Mouse (Mus musculus) embryo, embryonic 9.5 days (tissue): ENCODE results near the gene Apoa2.

Experiments used
- DNase-seq: peaks from one replicate; pipeline ENCODE4 v3.0.0-alpha.2; 2017; ENCODE audit errors: extremely low spot score

The Apoa2 gene

DNA sequence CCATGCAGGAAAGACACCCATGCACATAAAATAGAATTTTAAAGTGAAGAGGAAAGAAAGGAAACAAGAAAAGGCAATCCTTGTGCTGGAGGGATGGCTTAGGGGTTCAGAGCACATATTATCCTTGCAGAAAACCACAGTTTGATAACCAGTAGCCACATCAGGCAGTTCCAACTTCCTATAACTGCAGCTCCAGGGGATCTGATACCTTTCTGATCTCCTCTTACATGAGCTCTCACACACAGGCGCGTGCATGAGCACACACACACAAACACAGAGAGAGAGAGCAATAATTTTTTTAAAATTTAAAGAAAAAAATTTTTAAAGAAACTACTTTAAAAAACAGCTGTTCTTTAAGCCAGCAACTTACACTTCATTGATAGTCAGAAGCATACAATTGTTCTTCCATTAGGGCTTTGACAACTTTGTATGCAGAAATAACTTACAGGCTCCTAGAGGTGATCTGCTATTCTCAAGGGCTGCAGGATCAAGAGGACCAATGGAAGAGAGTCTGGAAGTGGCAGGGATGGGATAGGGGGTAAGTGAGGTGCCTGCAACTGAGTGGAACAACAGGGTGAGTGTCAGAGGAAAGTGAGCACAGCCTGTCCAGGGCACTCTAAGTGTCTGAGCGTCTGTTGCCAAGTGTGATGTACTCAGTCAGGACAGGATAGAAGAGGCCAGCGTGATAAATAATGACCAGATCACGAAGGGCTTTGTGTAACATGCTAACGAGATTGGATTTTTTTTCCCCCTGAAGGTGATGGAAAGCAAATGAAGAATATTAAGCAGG is 19.0 kb upstream of the Apoa2 start:
- DNase-seq = no peak

DNA sequence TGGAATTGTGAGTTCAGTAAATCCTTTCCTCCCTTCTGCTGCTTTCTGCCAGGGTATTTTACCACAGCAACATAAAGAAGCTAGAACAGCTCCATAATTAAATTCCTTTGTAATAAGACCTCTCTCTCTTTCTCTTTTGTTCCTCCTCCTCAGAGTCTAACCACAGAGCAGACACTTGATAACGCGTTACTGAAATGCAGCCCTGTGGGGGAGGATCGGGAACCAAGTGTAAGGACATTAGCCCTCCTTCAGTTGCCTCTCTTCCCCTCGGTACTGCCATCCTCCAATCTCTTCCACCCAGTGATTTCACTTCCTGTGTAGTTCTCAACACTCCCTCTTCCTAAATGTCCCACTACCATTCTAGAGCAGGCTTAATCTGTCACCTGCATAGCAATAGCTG is 15.4 kb upstream of the Apoa2 start:
- no peak for DNase-seq

DNA sequence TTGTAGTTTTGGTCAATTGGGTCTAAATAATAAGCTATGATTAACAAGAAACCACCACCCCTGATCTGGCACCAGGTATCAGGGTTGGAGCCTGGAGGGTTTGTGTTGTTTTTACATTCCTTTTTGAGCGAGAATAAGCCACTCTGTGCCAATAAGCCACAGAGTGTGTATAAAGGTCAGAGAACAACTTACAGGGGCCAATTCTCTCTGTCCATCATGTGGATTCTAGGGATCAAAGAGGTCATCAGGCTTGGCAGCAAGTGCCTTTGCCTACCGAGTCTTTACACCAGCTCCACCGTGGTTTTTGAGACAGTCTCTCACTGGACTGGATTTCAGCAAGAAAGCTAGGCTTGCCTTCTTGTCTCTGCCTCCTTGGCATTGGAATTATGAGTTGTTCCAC is 12.0 kb upstream of the Apoa2 start:
- no peak for DNase-seq

DNA sequence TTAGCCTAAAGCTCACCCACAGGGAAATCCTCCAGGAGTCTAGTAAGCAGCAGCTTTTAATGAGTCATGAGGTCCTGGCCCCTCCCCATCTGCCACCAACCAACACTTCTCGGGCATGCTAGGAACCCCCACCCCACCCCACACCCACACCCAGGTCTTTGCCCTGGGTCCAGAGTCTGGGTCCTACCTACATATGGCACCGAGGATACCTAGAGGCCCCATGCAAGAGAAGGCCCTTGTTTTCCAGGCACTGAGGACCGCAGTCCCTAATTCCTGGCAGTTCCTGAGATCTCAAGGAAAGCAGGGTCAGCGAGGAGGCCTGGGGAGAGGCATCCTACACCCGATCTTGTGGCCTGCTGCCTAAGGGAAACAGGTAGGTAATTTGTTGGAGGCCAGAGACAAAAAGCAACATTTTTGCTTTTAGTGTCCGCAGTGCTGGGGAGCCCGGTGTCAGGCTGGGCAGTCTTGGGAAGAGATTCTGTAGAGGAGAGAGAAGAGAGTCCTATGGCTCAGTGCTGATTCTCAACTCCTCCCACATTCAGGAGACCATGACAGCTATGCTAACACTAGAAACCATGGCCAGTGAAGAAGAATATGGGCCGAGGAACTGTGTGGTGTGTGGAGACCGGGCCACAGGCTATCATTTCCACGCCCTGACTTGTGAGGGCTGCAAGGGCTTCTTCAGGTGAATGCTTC is 10.9 kb upstream of the Apoa2 start, which contains the start of gene Nr1i3:
Gene Nr1i3 (plus strand): TSS at position 170 of the 696 bp plus-strand sequence.
- DNase-seq = no peak

DNA sequence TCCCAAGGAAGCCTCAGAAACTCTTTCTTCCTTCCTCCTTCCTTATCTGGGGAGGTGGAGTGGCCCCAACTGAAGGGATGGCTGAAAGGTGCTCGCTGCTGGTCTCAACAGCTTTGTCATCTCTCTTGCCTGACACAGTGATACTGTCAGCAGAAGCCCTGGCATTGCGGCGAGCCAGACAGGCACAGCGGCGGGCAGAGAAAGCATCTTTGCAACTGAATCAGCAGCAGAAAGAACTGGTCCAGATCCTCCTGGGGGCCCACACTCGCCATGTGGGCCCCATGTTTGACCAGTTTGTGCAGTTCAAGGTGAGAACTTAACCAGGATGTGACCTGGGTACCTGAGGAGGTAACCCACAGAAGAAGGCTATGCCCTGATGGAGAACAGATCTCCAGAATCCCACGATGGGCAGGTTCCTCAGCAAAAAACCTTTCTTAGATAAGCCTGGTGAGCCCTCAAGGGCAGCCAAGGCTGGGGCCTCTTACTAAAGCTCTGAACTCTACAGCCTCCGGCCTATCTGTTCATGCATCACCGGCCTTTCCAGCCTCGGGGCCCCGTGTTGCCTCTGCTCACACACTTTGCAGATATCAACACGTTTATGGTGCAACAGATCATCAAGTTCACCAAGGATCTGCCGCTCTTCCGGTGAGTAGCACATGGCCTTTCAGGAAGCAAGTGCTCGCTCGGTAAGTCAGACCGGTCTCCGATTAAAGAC is 8.5 kb upstream of the Apoa2 start:
- no peak for DNase-seq

DNA sequence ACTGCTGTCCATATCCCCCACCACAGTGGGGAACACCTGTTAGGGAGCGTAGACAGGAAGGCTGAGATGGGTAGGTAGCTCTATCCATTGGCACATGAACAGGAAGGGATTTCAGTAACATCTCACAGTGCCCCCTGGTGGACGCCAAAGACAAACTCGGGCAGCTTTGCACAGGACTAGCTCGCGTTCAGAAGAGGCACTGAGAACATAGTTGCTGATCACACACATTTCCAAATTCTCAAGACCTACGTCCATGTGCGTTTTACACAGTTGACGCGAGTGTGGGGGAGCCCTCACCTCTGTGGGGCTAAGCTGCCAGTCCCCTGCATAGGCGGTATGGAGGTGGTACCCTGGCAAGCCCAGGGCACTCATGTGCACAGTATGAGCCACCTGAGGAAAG is 4.0 kb upstream of the Apoa2 start:
- peak; percentile 78 for DNase-seq

DNA sequence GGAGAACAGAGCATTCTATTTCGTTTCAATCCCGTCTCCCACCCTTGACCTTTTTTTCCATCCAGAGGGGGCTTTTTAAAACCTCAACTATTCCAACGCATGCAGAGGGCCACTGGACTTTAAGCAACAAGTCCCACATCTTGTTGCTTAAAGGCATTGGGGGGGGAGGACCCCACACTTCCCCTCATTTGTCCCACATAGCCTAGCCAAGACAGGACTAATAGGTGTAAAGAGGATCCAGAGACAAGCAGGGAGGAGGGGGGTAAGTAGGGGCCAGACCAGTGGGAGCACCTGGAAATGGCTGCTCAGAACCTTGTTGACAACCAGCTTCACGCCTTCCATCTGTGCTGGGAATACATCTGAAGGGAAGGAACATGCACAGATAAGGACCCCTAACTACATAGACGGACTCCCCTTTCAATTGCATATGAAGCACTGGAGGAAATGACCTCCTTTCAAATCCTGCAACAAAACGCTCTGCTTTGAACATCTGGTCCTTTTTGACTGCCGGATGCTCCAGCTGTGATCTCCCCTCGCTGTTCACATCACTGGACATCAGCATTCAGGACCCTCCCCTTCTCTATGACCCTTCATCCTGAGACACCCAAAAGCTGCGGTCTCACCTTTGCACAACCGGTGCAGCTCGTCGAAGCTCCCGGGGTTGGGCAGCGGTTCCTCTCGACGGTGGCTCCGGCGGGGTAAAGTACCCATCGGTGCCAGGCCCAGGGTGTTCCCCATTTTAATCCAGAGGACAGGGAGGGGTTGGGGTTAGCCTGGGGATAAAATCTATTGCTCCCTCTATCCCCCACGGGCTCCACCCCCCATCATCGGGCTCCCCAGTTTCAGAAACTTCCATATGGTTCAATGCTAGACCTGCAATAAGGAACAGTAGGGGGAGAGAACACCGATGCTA is 3.3 kb upstream of the Apoa2 start:
- peak; percentile 29 for DNase-seq

DNA sequence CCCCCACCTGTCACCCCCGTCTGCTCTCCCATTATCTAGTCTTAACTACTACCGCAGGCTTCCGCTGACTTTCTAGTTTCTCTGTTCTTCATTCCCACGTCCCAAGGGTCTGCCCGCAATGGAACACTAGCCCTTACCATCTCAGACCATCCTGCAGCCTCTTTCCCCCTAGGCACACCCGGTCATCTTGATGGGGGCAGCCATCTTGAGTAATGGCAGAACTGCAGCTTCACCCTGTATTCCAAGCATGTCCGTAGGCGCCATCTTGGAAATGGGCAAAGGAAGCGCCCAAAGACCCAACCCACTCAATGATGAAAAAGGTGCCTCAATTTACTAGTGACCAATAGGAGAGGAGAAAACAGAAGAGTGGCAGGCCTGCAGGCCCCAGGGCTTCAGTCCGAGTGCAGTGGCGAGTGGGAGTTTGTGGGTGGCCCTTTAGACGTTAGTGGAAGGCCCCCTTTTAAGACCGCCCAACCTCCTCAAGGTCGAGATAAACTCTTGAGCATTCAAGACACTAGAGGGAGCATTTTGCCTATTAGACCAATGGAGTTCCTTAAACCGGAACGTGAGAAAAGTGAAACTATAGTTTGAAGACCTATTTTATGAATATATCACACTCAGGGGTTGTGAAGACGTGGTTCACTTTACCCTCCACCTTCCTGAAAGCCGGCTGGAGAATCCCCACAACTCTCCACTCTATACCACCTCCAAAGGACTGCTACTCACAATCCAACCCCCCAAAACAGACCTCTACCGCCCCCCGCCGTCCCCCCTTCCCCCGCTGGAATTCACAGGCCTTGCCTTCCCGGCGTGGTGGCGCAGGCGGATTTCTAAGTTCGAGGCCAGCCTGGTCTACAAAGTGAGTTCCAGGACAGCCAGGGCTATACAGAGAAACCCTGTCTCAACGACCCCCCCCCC is 2.4 kb upstream of the Apoa2 start, which contains the start of gene Tomm40l:
Gene Tomm40l (minus strand): TSS at position 277 of the 918 bp plus-strand sequence.
- peak; percentile 92 for DNase-seq

DNA sequence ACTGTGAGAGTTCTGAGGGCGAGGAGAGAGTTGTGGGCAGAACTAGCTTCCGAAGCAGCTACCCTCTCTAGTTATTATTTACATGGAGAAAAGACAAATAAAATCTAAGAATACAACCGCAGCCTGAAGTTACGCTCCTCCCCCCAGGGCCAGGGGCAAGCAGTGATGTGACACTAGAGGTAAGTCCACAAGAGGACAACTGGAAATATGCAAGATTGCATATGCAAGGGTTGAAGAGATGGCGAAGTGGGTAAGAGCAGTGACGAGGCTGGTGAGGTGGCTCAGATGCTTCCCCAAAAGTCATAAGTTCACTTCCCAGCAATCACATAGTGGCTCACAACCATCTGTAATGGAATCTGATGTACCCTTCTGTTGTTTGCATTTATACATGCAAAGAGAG is 1.7 kb upstream of the Apoa2 start:
- DNase-seq = no peak

DNA sequence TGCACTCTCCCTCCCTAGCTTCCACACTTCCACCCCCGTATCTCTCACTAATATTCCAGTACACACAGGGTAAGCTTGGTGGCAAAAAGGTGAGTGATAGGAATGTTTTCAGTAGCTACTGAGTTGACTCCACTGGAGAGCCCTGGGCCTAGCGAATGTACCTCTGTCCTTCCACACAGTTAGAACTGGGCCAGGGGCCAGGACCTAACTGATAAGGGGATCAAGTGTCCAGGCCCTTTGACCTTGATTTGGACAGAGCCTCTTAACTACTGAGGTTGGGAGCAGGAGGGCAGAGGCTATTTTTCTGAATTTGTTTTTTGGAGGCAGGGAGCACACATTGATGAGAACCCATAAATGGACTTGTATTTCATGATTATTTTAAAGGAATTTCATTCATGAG is 1.1 kb upstream of the Apoa2 start:
- DNase-seq = no peak

DNA sequence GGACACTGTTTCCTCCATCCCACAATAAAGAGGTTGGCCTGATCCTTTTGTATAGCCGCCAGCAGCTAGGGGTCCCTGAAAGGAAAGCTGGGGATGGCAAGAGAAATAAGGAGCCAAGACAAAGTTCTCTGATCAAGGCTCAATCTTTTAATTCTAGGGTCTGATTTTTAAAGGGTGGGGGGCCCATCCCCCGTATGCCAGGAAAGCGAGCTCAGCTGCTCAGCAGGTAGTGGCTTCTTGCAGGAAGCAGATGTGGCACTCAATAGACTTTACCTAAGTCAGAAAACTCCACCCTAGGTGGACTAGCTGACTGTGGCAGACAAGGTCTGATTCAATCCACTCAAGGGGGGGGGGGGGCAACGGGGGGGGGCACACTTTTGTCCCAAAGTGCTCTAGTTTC is 1.9 kb downstream of the Apoa2 start:
- DNase-seq = no peak

DNA sequence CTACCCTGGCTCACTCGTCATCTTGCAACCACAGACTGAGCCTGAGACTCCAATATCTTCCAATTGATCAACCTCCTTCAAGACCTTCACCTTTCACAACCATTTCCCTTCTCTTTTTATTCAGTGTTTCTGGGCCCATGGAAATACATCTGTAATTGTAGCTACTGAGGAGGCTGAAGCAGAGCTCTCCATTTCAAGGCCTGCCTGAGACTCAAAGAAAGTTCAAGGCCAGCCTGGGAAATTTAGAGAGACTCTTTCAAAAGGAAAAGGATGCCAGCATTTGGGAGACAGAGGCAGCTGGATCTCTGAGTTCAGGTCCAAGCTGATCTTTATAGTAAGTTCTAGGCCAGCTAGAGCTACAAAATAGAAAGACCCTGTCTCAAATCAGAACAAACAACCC is 3.0 kb downstream of the Apoa2 start:
- DNase-seq = no peak

DNA sequence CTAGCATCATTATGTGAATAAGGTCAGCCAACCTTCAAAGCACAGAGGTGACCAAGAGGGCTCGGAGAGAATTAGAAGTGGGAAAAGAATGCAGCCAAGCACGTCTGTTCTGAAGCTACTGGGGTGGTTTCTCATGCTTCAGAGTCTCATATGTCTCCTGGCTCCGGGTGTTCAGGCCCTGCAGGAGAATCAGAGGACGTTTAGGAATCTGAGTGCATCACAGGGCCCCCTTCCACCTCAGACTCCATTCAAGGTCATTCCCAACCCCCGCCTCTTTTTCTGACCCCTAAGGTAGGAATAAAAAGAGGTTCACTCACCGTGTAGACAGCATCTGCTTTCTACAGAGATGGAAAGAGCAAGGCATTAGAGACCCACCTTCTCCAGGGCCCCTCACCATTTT is 4.9 kb downstream of the Apoa2 start:
- no peak for DNase-seq

DNA sequence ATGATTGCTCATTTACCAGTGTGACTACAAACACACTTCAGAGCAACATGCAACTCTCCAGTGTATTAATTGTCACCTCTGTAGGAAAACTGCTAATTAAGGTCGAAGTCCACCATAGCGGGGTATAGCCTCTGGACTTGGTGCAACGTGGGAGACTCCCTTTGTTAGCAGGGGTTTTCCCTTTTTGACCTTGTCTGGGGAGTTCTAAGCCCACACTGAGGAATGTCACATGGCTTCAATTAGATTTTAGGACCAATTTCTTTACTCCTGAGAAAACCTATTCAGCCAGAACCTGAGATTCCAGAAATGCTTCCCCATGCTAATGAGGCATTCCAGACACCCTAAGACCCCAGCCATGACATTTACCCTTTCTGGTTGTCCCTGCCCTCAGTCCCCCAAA is 5.4 kb downstream of the Apoa2 start:
- no peak for DNase-seq

DNA sequence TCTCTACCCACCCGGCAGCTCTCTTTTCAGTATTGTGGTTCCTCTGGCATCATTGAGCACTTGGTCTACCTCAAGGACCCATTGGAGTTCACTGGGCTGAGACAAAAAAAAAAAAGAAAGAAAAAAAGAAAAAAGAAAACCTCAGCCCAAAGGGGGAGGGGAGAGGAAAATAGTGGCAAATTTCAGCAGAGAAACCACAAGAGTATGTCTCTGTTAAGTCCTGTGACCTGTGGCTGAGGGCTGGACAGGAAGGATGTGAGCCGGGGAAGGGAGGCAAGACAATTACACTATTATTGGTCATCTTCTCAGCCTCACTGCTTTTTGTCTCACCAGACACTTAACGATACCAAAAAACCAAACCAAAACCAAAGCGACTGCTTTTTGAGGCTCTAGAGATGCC is 7.0 kb downstream of the Apoa2 start:
- DNase-seq = no peak

DNA sequence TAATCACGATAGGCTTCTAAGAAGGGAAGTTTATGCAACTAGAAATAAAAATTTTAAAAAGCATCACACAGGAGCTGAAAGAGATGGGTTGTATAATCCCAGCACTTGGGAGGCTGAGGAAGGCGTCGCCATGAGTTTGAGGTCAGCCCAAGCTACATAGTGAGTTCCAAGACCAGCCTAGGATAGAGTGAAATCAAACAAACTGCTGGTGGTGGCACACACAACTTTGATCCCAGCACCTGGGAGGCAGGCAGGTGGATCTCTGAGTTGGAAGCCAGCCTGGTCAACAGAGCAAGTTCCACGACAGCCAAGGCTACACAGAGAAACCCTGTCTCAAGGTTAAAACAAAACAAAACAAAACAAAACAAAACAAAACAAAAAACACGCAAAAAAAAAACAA is 7.5 kb downstream of the Apoa2 start:
- no peak for DNase-seq

DNA sequence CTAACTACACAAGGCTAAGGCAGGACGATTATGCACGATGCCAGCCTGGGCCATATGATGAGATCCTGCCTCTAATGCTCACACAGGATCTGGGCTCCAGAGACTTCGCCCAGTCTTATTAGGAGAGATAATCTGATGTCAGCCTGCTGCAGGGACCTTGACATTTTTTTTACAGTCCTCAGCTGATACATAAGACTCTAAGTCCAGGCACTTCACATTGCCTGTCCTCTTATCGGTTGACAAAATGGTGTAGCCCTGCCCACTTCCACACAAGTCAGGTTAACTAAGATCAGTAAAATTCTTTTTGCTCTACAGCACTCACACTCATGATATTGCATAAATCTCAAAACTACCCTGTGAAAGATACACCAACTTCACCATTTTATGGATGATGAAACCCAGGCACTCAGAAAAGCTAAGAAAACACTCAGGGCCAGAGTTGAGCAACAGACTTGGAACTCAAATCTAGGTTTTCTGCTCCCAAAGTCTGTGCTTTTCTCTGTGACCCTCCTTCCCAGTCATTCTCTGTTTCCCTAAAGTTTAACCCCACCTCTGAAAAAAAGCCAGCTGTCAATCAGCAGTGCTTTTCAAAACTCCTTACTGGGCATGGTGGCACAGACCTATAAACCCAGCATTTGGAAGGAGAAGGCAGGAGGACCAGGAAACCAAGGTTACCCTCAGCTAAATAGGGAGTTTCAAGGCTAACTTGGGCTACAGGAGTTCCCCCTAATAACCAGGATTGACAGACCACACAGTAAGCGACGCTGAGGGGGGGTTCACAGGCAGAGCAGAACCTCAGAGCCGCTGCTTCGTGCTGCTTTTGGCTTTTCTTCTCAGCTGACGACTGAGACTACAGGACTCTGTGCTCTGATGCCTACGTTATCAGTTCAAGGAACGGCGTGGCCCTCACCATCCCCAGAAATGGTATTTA is 8.2 kb downstream of the Apoa2 start:
- DNase-seq = no peak

DNA sequence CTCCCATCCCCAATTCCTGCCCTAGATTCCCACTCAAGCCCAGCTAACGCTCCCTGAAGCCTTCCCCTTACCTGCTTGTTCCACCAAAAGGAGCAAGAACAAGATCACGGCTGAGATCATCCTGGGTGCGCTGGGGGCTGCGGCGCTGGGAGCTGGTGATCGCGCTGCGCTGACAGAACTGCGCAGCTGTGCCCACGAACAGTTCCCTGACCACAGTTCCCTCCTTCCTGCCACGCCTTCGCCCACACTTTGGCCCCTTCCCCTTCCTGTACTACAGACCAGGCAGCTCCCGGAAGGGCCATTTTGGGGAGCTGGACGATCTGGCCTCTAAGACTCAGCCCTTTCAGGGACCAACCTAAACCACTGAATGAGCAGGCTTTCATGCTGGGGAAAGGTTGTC is 9.3 kb downstream of the Apoa2 start, which contains the start of gene Fcer1g:
Gene Fcer1g (minus strand): TSS at position 240 of the 400 bp plus-strand sequence.
- DNase-seq = no peak

DNA sequence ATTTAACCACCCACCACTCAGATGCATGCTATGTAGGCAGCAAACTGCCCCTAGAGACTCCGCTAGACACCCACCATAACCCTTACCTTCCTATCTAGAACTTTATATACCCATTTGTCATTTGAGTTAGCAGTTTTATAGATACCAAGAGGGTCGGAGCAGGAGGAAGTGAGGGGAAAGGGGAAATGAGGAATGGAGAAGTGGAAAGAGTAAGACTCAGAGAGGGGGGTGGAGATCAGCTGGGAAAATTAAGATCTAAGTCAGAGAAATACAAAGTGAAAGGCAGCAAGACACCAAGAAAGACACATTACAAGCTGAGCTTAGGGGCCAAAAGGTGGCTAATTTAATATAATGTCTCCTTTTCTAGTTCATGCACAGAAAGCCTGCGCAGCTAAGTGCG is 9.7 kb downstream of the Apoa2 start:
- no peak for DNase-seq
